Mouse (Mus musculus) midbrain, postnatal 0 days (tissue): ENCODE results near the gene Ovca2. TPM values are rescaled to one million over a fixed set of nuclear protein-coding genes. Genes with fewer than 3 reads are reported as not detected.
"Not testable (repeated sequence)": the region's sequence is repeated elsewhere in the genome, so short reads cannot be mapped to it uniquely, and the experiment has no call there.

Experiments used
- ATAC-seq: fragments of 200-750 bp; cut with Nextera tagmentation; 2 replicates; pipeline ENCODE4 v1.8.0; 2017; ENCODE audit warnings: moderate number of reproducible peaks, mild to moderate bottlenecking, moderate TSS enrichment, moderate library complexity; ENCODE audit not compliant: low FRiP score
- DNase-seq: peaks from one replicate; pipeline ENCODE4 v3.0.0-alpha.2; 2015; ENCODE audit warnings: low spot score
- H3K27ac ChIP-seq: fragments of 300-500 bp; sonication (generic); 2 replicates; pipeline ENCODE4 v1.5.1; 2014; ENCODE audit warnings: low read depth, mild to moderate bottlenecking, low read length, mixed read lengths
- H3K27me3 ChIP-seq: fragments of 300-500 bp; sonication (generic); 2 replicates; pipeline ENCODE4 v1.6.1; 2014; ENCODE audit warnings: low read length, control low read depth, mixed read lengths; ENCODE audit not compliant: insufficient read depth
- H3K36me3 ChIP-seq: fragments of 300-500 bp; sonication (generic); 2 replicates; pipeline ENCODE4 v1.6.1; 2014; ENCODE audit warnings: low read length, control low read depth, mixed read lengths; ENCODE audit not compliant: insufficient read depth
- H3K4me1 ChIP-seq: fragments of 300-500 bp; sonication (generic); 2 replicates; pipeline ENCODE4 v1.6.1; 2014; ENCODE audit warnings: mild to moderate bottlenecking, control low read depth, antibody characterized with exemption, low read length, mixed read lengths; ENCODE audit not compliant: insufficient read depth
- H3K4me2 ChIP-seq: fragments of 300-500 bp; sonication (generic); 2 replicates; pipeline ENCODE4 v1.6.1; 2014; ENCODE audit warnings: low read depth, mild to moderate bottlenecking, low read length, mixed read lengths; ENCODE audit not compliant: poor library complexity, severe bottlenecking
- H3K4me3 ChIP-seq: fragments of 300-500 bp; sonication (generic); 2 replicates; pipeline ENCODE4 v1.5.1; 2014; ENCODE audit warnings: low read depth, mild to moderate bottlenecking, low read length, moderate library complexity
- H3K9ac ChIP-seq: fragments of 300-500 bp; sonication (generic); replicated peaks from 2 replicates; pipeline ENCODE4 v1.6.1; 2014; ENCODE audit warnings: mild to moderate bottlenecking, low read length, moderate library complexity, mixed read lengths; ENCODE audit not compliant: poor library complexity, severe bottlenecking
- H3K9me3 ChIP-seq: fragments of 300-500 bp; sonication (generic); 2 replicates; pipeline ENCODE4 v1.6.1; 2016; ENCODE audit warnings: low read length, control low read depth
- CTCF ChIP-seq: IDR thresholded peaks from 2 replicates; pipeline ENCODE4 v1.5.1; 2016; ENCODE audit warnings: antibody characterized with exemption, mild to moderate bottlenecking
- WGBS: fragments of 180-500 bp; shearing (Covaris S2); extraction: QIAGEN DNeasy Blood & Tissue Kit; methylation state at CpG from one replicate; pipeline ENCODE4 v1.1.7; 2014; 5-methylcytosine and 5-hydroxymethylcytosine counted together
- polyA plus RNA-seq: library from polyadenylated mRNA; unstranded; fragments of >200 nt; fragmentation: Nextera tagmentation; extraction: Ambion mirVana; gene quantifications from 2 replicates; pipeline ENCODE4 v1.2.1, GENCODE M21; 2015
- total RNA-seq: library from RNA; depleted of rRNA; stranded (reverse); fragments of >200 nt; gene quantifications from 2 replicates; pipeline ENCODE4 v1.2.3, GENCODE M21; 2014

Gene Ovca2
- total and polyA plus RNA-seq, 2 experiments from 2014 or later: 10.4 to 26.0 TPM

DNA sequence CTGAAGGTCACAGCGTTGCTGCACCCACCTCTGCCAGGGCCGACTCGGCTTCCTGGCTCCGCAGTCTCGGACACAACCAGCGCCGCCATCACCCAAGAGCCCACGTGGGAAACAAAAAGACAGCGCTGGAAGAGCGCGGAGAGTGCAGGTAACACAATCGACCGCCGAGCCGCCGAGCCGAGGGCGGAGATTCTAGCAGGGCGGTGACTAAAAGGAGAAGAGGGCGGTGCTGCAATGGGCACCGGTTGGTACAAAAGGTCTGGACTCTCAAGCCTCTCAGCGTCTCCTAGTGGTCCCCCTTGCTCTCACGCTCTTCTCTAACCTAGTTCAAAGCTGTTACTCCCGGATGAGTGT, 11.7 kb upstream of the Ovca2 start:
- WGBS: 1% methylated on average over 24 of the region's 24 CpGs
- no peaks in the 10 kb centered on the region for H3K36me3 ChIP-seq
- peak overlapping the region; percentile 64 for H3K9ac ChIP-seq
- no peak overlapping the region for H3K27ac ChIP-seq
- peak overlapping the region; percentile 91 for H3K4me2 ChIP-seq
- 0 out of 2 replicates have a peak, but pooled peaks cover 4% of the 10 kb centered on the region for H3K27me3 ChIP-seq
- H3K4me1 ChIP-seq: peaks cover 10% of the 10 kb centered on the region; the same call in 1 of the 2 replicates
- TF ChIP-seq CTCF: peak; percentile 40
- DNase-seq (peak; percentile 91), ATAC-seq (peak; percentile 75)
- H3K4me3 ChIP-seq: peak overlapping the region; percentile 82
- H3K9me3 ChIP-seq: no peaks in the 10 kb centered on the region

DNA sequence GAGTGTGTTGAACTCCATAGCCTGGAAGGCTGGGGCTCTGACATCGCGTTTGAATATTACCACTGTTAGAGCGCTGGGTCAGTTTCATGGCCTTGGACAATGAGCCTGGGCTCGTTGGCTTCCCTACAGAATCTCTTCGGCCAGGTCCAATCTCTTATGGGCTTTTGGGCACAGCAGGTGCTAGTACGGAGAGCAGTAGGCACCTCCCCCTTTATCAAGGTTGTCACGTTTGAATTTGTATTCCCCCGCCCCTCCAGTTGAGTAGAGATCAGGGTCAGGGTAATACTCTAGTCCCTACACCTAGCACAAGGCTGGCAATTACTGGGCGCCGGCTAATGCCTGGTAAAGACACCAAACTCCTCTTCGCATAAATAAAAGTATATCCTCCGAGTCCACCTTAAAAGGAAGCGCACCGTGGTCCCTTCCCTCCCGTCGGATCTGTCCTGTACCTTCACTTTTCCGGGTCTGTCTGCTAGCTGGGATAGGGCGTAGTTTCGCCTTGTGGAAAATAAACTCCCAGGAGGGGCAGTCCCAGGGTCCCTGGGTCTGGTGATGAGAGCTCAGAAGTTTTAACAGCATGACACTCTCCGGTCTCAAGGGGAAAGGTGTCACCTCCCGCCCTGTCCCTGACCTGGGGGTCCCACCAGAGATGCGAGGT, 11.2 kb upstream of the Ovca2 start:
- Histone ChIP-seq H3K9me3 (no peaks in the 10 kb centered on the region), H3K36me3 (no peaks in the 10 kb centered on the region), H3K27ac (no peak overlapping the region), H3K4me2 (peak overlapping the region; percentile 91), H3K9ac (peak overlapping the region; percentile 64), H3K27me3 (0 out of 2 replicates have a peak, but pooled peaks cover 4% of the 10 kb centered on the region), H3K4me1 (peaks cover 10% of the 10 kb centered on the region; the same call in 1 of the 2 replicates), H3K4me3 (peak overlapping the region; percentile 82)
- DNase-seq (no peak), ATAC-seq (peak; percentile 3; the same call in 1 of the 2 replicates)
- 1% methylated on average over 22 of the region's 22 CpGs for WGBS
- TF ChIP-seq CTCF: no peak

DNA sequence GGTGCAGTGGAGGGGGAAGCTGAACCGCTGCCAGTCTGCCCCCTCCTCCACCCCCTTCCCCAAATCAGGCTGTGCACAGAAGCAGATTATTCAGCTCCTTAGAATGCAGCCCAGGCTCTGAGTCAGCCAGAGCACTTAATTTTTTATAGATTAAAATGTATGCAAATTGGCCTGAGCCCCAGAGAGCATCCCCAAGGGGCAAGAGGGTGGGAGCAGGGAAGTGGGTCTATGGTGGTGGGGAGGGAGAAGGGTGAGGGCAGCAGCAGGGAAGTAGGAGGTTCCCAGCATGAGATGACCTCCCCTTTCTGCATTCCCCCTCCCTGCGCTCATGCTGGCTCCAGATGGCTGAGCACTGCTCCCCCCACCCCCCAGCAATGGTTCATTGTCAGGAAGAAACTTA, 6.4 kb upstream of the Ovca2 start:
- no peak overlapping the region for H3K27ac ChIP-seq
- no peak overlapping the region for H3K4me2 ChIP-seq
- WGBS: 37% methylated on average over 2 of the region's 2 CpGs
- peaks cover 32% of the 10 kb centered on the region for H3K36me3 ChIP-seq
- peak overlapping the region; percentile 13; the same call in 1 of the 2 replicates for H3K9ac ChIP-seq
- DNase-seq (no peak), ATAC-seq (no peak)
- H3K4me3 ChIP-seq: no peak overlapping the region
- no peaks in the 10 kb centered on the region for H3K9me3 ChIP-seq
- H3K4me1 ChIP-seq: peaks cover 7% of the 10 kb centered on the region; the same call in 1 of the 2 replicates
- no peak for TF ChIP-seq CTCF
- no peaks in the 10 kb centered on the region for H3K27me3 ChIP-seq

DNA sequence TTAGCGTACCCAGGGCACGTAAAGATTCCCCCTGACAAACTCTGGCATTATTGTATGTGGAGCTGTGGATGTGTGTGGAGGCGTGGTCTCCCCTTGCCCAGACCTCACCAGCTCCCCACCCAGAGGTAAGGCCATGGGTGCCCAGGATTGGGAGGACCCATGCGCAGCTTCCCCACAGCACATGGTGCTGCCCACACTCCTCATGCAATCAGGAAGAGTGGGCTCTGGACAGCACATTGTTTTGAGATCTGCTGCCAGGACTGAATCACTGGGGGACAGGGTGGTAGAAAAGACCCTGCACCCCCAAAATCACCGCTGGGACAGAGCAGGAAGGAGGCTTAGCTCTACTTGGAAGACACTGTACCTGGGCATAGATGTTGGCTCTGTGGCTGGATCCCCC, 5.9 kb upstream of the Ovca2 start:
- H3K4me1 ChIP-seq: peaks cover 3% of the 10 kb centered on the region; the same call in 1 of the 2 replicates
- TF ChIP-seq CTCF: no peak
- H3K4me2 ChIP-seq: no peak overlapping the region
- 0 out of 2 replicates have a peak overlapping the region, but pooled peaks have one; percentile 13 for H3K9ac ChIP-seq
- H3K27me3 ChIP-seq: no peaks in the 10 kb centered on the region
- peaks cover 32% of the 10 kb centered on the region for H3K36me3 ChIP-seq
- H3K4me3 ChIP-seq: no peak overlapping the region
- DNase-seq (no peak), ATAC-seq (no peak)
- no peak overlapping the region for H3K27ac ChIP-seq
- WGBS: 82% methylated on average over 5 of the region's 5 CpGs
- no peaks in the 10 kb centered on the region for H3K9me3 ChIP-seq

DNA sequence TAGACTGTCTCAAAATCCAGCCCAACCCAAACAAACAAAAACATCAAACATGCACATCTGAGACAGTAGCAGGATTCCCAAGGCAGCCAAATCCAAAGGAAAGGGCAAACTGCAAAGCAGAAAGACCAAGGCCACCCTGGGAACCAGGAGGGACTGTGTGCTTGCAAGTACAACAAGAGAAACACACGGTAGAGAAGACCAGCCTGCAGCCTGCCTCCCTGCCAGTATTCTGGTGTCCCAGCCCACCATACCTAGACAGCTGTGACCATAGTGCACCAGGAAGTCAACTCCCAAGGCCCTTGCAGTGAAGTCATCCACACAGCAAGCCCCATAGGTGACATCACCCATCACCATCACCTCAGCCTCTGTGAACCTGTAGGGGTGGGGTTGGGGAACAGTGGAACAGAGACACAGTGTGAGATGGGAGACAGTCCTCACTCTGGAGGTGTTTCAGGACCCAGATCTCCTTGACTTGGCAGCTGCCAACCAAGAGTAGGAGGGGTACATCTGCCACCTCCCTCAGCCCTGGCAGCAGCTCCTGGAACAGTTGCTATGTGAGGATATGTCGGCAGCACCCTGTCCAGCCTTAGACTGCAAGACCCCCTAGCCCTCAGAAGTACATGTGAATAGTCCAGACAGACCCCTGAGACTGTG, 5.4 kb upstream of the Ovca2 start:
- Histone ChIP-seq H3K27me3 (no peaks in the 10 kb centered on the region), H3K9me3 (no peaks in the 10 kb centered on the region), H3K27ac (no peak overlapping the region), H3K4me3 (no peak overlapping the region), H3K4me1 (no peaks in the 10 kb centered on the region), H3K4me2 (no peak overlapping the region), H3K36me3 (peaks cover 32% of the 10 kb centered on the region), H3K9ac (no peak overlapping the region)
- no peak for TF ChIP-seq CTCF
- 74% methylated on average over 2 of the region's 2 CpGs for WGBS
- ATAC-seq (no peak), DNase-seq (no peak)

DNA sequence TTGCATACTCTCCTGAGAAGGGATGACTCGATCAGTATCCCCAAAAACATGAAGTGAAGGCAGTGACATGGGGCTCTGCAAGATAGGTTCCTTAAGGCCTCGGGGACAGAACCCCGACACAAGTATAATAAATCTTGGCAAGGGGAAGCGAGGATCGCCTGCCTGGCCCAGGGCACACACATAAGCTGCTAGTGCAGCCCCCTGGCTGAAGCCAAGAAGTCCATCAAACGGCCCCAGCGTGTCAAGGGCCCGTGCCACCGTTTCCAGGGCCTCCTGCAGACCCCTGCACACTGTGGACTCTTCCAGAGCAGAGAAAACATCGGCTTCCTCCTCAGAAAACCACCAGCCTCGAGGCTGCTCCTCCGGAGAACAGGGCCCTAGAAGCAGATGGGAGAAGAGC, 624 bp downstream of the Ovca2 start:
- no peaks in the 10 kb centered on the region for H3K27me3 ChIP-seq
- DNase-seq: no peak
- no peak for ATAC-seq
- H3K9ac ChIP-seq: peak overlapping the region; percentile 78
- no peak for TF ChIP-seq CTCF
- peak overlapping the region; percentile 71; the same call in 1 of the 2 replicates for H3K27ac ChIP-seq
- 60% methylated on average over 12 of the region's 12 CpGs for WGBS
- 0 out of 2 replicates have a peak, but pooled peaks cover 3% of the 10 kb centered on the region for H3K4me1 ChIP-seq
- H3K4me3 ChIP-seq: peak overlapping the region; percentile 71
- H3K4me2 ChIP-seq: peak overlapping the region; percentile 93
- peaks cover 26% of the 10 kb centered on the region for H3K36me3 ChIP-seq
- no peaks in the 10 kb centered on the region for H3K9me3 ChIP-seq

- H3K27ac ChIP-seq: not testable (repeated sequence)
Observed at GRCm38 (mm10) chr11:75174574-75174973, 4.1 kb downstream of the Ovca2 start.

More at GRCm38 (mm10) chr11:75174574-75174973, 4.1 kb downstream of the Ovca2 start:
- DNase-seq, H3K9ac ChIP-seq, H3K9me3 ChIP-seq, H3K27me3 ChIP-seq, H3K4me1 ChIP-seq, H3K4me3 ChIP-seq, ATAC-seq, H3K36me3 ChIP-seq: not testable (repeated sequence)
- H3K4me2 ChIP-seq: peak overlapping the region; percentile 87; the same call in 1 of the 2 replicates
- 71% methylated on average over 6 of the region's 6 CpGs for WGBS
